Comparison of ENCODE assay signal across 18 mouse cellular contexts in genomic region chr14:60188201-60188825, GRCm38 (mm10). TPM values are rescaled to one million over a fixed set of nuclear protein-coding genes. Genes with fewer than 3 reads are reported as not detected.
DNase-seq lines count a peak whose midpoint lies in the region; ATAC-seq and TF ChIP-seq lines count a peak whose summit lies in the region.
"Had no signal": no experiment of that assay in that cellular context is flagged by ENCODE, and none has a peak within 500 bp of the region (broad histone marks: within the 10 kb centered on the region; RNA-seq: fewer than 3 reads in every experiment).

No protein-coding gene starts in this region.

- DNase-seq in heart, adult 18-20 months: no peak
- DNase-seq in right cerebral cortex, adult 2 months (ENCODE audit: low spot score in 2 of 2): peak; percentile 69 to 70
- DNase-seq in right cerebral cortex, postnatal 14 days: no peak
- DNase-seq in left cerebral cortex, adult 2 months (ENCODE audit: extremely low spot score in 1 of 2, low spot score in 2 of 2): peak; percentile 54 to 55
- DNase-seq in kidney, adult 11 months: no peak
- DNase-seq: cerebellum, postnatal 10 days; gastrocnemius, postnatal 10 days; heart, postnatal 4 days; kidney, adult 8-10 months; lung, postnatal 10 days had no signal

- no peaks in the 10 kb centered on the region for H3K27me3 ChIP-seq in heart, embryonic 13.5 days (replicated peaks)
- no peaks in the 10 kb centered on the region for H3K27me3 ChIP-seq in stomach, embryonic 16.5 days (ENCODE audit: control insufficient read depth, insufficient read depth, low read length)
- no peaks in the 10 kb centered on the region for H3K27me3 ChIP-seq in forebrain, embryonic 12.5 days
- H3K27me3 ChIP-seq: liver, embryonic 15.5 days had no signal

- 65% methylated on average over 5 of the region's 5 CpGs for WGBS in heart, embryonic 13.5 days
- WGBS in stomach, embryonic 16.5 days: 77% methylated on average over 5 of the region's 5 CpGs
- WGBS in forebrain, embryonic 12.5 days: 76% methylated on average over 5 of the region's 5 CpGs

- 0 out of 2 replicates have a peak overlapping the region, but pooled peaks have one; percentile 50 for H3K9ac ChIP-seq in heart, embryonic 13.5 days
- H3K9ac ChIP-seq in stomach, embryonic 16.5 days (ENCODE audit: low read length): no peak overlapping the region
- H3K9ac ChIP-seq in forebrain, embryonic 12.5 days: no peak overlapping the region
- H3K9ac ChIP-seq: liver, embryonic 15.5 days had no signal

- H3K36me3 ChIP-seq in heart, embryonic 13.5 days: no peaks in the 10 kb centered on the region
- H3K36me3 ChIP-seq in stomach, embryonic 16.5 days (ENCODE audit: control insufficient read depth, insufficient read depth, low read length): no peaks in the 10 kb centered on the region
- no peaks in the 10 kb centered on the region for H3K36me3 ChIP-seq in forebrain, embryonic 12.5 days (replicated peaks)
- H3K36me3 ChIP-seq: liver, embryonic 15.5 days had no signal

- no peaks in the 10 kb centered on the region for H3K9me3 ChIP-seq in heart, embryonic 13.5 days
- no peaks in the 10 kb centered on the region for H3K9me3 ChIP-seq in stomach, embryonic 16.5 days (replicated peaks; ENCODE audit: control insufficient read depth, low read length)
- no peaks in the 10 kb centered on the region for H3K9me3 ChIP-seq in forebrain, embryonic 12.5 days
- H3K9me3 ChIP-seq: liver, embryonic 15.5 days had no signal

- ATAC-seq in heart, embryonic 13.5 days (ENCODE audit: extremely low read depth, insufficient number of reproducible peaks, low FRiP score, low TSS enrichment): no peak
- no peak for ATAC-seq in stomach, embryonic 16.5 days (ENCODE audit: insufficient read depth, low FRiP score)
- no peak for ATAC-seq in forebrain, embryonic 12.5 days (ENCODE audit: low FRiP score)
- ATAC-seq: forebrain, embryonic 14.5 days had no signal

- no peak overlapping the region for H3K4me3 ChIP-seq in heart, embryonic 13.5 days
- H3K4me3 ChIP-seq in left cerebral cortex, adult 2 months: no peak overlapping the region
- H3K4me3 ChIP-seq in stomach, embryonic 16.5 days (replicated peaks; ENCODE audit: low read length): no peak overlapping the region
- H3K4me3 ChIP-seq in forebrain, embryonic 12.5 days (replicated peaks): no peak overlapping the region
- H3K4me3 ChIP-seq: liver, embryonic 15.5 days; megakaryocyte, embryonic 14.5 days had no signal

- 0 out of 2 replicates have a peak overlapping the region, but pooled peaks have one; percentile 8 for H3K27ac ChIP-seq in heart, embryonic 13.5 days (replicated peaks)
- H3K27ac ChIP-seq in left cerebral cortex, adult 2 months: peak overlapping the region; percentile 73
- peak overlapping the region; percentile 30 for H3K27ac ChIP-seq in stomach, embryonic 16.5 days (ENCODE audit: low read length)
- H3K27ac ChIP-seq in forebrain, embryonic 12.5 days: no peak overlapping the region
- H3K27ac ChIP-seq: hindbrain, postnatal 0 days; liver, embryonic 15.5 days had no signal

- H3K4me1 ChIP-seq in heart, embryonic 13.5 days: peaks cover 45% of the 10 kb centered on the region
- 0 out of 2 replicates have a peak, but pooled peaks cover 5% of the 10 kb centered on the region for H3K4me1 ChIP-seq in stomach, embryonic 16.5 days (ENCODE audit: control insufficient read depth, insufficient read depth, low read length)
- H3K4me1 ChIP-seq in forebrain, embryonic 12.5 days: no peaks in the 10 kb centered on the region
- H3K4me1 ChIP-seq: liver, embryonic 15.5 days; megakaryocyte, embryonic 14.5 days had no signal

- intact Hi-C loops in left cerebral cortex, adult 2 months (cut with DNase I): loop anchor here (2.0 kb wide), 2 partner anchors 62 to 110 kb away; partner anchors contain the start of genes Gm49336 and Nupl1

- no peak overlapping the region for H3K4me2 ChIP-seq in heart, embryonic 13.5 days
- H3K4me2 ChIP-seq in stomach, embryonic 16.5 days (ENCODE audit: low read depth, low read length): no peak overlapping the region
- no peak overlapping the region for H3K4me2 ChIP-seq in forebrain, embryonic 12.5 days
- H3K4me2 ChIP-seq: heart, embryonic 11.5 days; liver, embryonic 15.5 days had no signal

- TF ChIP-seq CTCF in left cerebral cortex, adult 2 months (IDR thresholded peaks at IDR 0.05): no peak

RNA-seq across cellular contexts. Expression of gene Atp8a2, which starts 8.7 kb away (rescaled TPM):
- 6.7 and 7.0 TPM in 2 replicates for polyA plus RNA-seq in heart, embryonic 13.5 days (2015; fragmentation: Nextera tagmentation; extraction: Ambion mirVana)
- total RNA-seq in heart, adult 18-20 months (2021): 1 to 10 TPM; 4.1 to 6.3 TPM
- 10 to 100 TPM; 72.2 to 76.0 TPM for total RNA-seq in left cerebral cortex, adult 2 months (2021)
- polyA plus RNA-seq in stomach, embryonic 16.5 days (2015; fragmentation: Nextera tagmentation; extraction: Ambion mirVana): 5.2 and 5.4 TPM in 2 replicates
- polyA plus RNA-seq in forebrain, embryonic 12.5 days (2016; fragmentation: Nextera tagmentation; extraction: Ambion mirVana): 13.3 and 14.1 TPM in 2 replicates

Comparison
In these comparisons a context has a peak if more than half of its experiments do, and no peak if none do; other contexts are left out.
1. DNase-seq: peak in right cerebral cortex, adult 2 months (2 of 2) and left cerebral cortex, adult 2 months (2 of 2); none in heart, adult 18-20 months (0 of 2), right cerebral cortex, postnatal 14 days (single experiment) and kidney, adult 11 months (single experiment).